Mouse (Mus musculus) bone marrow macrophage, adult 2 months (primary cell): ENCODE measurements around the gene Gm49321.

Experiments
- CTCF ChIP-seq: IDR thresholded peaks from 2 replicates; pipeline ENCODE4 v1.5.1; 2012; ENCODE audit warnings: low read depth, mild to moderate bottlenecking, low read length, moderate library complexity
- POLR2A ChIP-seq: IDR thresholded peaks from 2 replicates; pipeline ENCODE4 v1.6.1; 2012; ENCODE audit warnings: mild to moderate bottlenecking, low read depth, low read length, borderline replicate concordance

DNA sequence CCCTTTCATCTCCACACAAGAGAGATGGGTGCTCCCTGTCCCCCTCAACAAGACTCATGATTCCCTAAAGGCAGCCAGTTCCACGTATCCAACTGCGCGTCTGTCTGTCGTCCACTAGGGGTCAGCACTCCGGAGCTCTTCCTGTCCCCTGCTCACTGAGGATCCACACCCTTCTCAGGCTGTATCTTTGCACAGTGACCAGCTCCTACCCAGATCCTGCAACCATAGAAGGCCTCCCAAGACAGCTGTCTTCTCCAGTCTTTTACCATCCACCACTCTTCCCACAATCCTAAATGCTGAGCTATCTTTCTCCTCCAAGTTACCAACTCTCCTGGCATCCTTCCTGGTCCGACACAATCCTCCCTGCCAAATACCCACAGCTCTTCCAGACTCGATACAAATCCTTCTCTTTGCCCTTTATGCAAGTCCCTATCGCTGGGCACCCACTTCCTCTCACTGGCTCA lies 72.0 kb downstream of the Gm49321 start:
- TF ChIP-seq CTCF (peak; percentile 81), POLR2A (no peak)
